Mouse (Mus musculus): Measurements from ENCODE around the gene Gm10160. TPM values are rescaled to one million over a fixed set of nuclear protein-coding genes. Genes with fewer than 3 reads are reported as not detected.

Gene Gm10160
- polyA plus RNA-seq, 1 experiment from 2014 or later: not detected

- 29% methylated on average over 17 of the region's 17 CpGs for WGBS
- Histone ChIP-seq H3K4me2 (peak overlapping the region; percentile 83), H3K27me3 (no peaks in the 10 kb centered on the region), H3K4me1 (replicated peaks) (peaks cover 42% of the 10 kb centered on the region), H3K36me3 (no peaks in the 10 kb centered on the region), H3K9me3 (no peaks in the 10 kb centered on the region), H3K9ac (replicated peaks) (peak overlapping the region; percentile 91), H3K4me3 (replicated peaks) (peak overlapping the region; percentile 87), H3K27ac (peak overlapping the region; percentile 96)
- no peak for ATAC-seq (ENCODE audit: insufficient number of reproducible peaks, insufficient read depth, low FRiP score, low TSS enrichment, low read depth)
Measured at GRCm38 (mm10) chr7:81827806-81828667, 27.6 kb downstream of the Gm10160 start.

- 64% methylated on average over 3 of the region's 3 CpGs for WGBS
- H3K27ac ChIP-seq: no peak overlapping the region
- H3K4me1 ChIP-seq (replicated peaks): peaks cover 42% of the 10 kb centered on the region
- no peaks in the 10 kb centered on the region for H3K27me3 ChIP-seq
- no peak overlapping the region for H3K4me2 ChIP-seq
- no peaks in the 10 kb centered on the region for H3K9me3 ChIP-seq
- no peak overlapping the region for H3K4me3 ChIP-seq (replicated peaks)
- no peak for ATAC-seq (ENCODE audit: insufficient number of reproducible peaks, insufficient read depth, low FRiP score, low TSS enrichment, low read depth)
- H3K36me3 ChIP-seq: no peaks in the 10 kb centered on the region
- no peak overlapping the region for H3K9ac ChIP-seq (replicated peaks)
Measured at GRCm38 (mm10) chr7:81825381-81825780, 30.2 kb downstream of the Gm10160 start.

- H3K4me2 ChIP-seq: no peak overlapping the region
- 70% methylated on average over 3 of the region's 3 CpGs for WGBS
- H3K9me3 ChIP-seq: no peaks in the 10 kb centered on the region
- H3K36me3 ChIP-seq: no peaks in the 10 kb centered on the region
- H3K4me3 ChIP-seq (replicated peaks): no peak overlapping the region
- no peak overlapping the region for H3K9ac ChIP-seq (replicated peaks)
- H3K27ac ChIP-seq: no peak overlapping the region
- no peaks in the 10 kb centered on the region for H3K27me3 ChIP-seq
- peaks cover 39% of the 10 kb centered on the region for H3K4me1 ChIP-seq (replicated peaks)
- no peak for ATAC-seq (ENCODE audit: insufficient number of reproducible peaks, insufficient read depth, low FRiP score, low TSS enrichment, low read depth)
Measured at GRCm38 (mm10) chr7:81824906-81825305, 30.7 kb downstream of the Gm10160 start.

GRCm38 (mm10) chr7:81806067-81806466, 49.5 kb downstream of the Gm10160 start:
- Histone ChIP-seq H3K4me3 (replicated peaks) (no peak overlapping the region), H3K4me1 (replicated peaks) (no peaks in the 10 kb centered on the region), H3K27me3 (no peaks in the 10 kb centered on the region), H3K9ac (replicated peaks) (no peak overlapping the region), H3K36me3 (peaks cover 25% of the 10 kb centered on the region; the same call in 1 of the 2 replicates), H3K4me2 (no peak overlapping the region), H3K9me3 (no peaks in the 10 kb centered on the region), H3K27ac (peak overlapping the region; percentile 17; the same call in 1 of the 2 replicates)
- no peak for ATAC-seq (ENCODE audit: insufficient number of reproducible peaks, insufficient read depth, low FRiP score, low TSS enrichment, low read depth)
- WGBS: 93% methylated on average over 5 of the region's 5 CpGs

Other genes with a start within 250 kb of the Gm10160 start
- gene Homer2, start 148.3 kb downstream of the Gm10160 start, polyA plus RNA-seq (2016; fragmentation: Nextera tagmentation; extraction: Ambion mirVana): 42.5 and 46.7 TPM in 2 replicates
- 113 and 114 TPM in 2 replicates for gene Ramac, start 92.9 kb downstream of the Gm10160 start, polyA plus RNA-seq (2016; fragmentation: Nextera tagmentation; extraction: Ambion mirVana)
- gene 3110040N11Rik, start 66.3 kb downstream of the Gm10160 start, polyA plus RNA-seq (2016; fragmentation: Nextera tagmentation; extraction: Ambion mirVana): 50.4 and 57.2 TPM in 2 replicates
- gene Btbd1, start 26.4 kb downstream of the Gm10160 start, polyA plus RNA-seq (2016; fragmentation: Nextera tagmentation; extraction: Ambion mirVana): 76.7 and 83.8 TPM in 2 replicates
- 16.1 and 16.9 TPM in 2 replicates for gene Tm6sf1, start 3.2 kb upstream of the Gm10160 start, polyA plus RNA-seq (2016; fragmentation: Nextera tagmentation; extraction: Ambion mirVana)
- 35.0 and 37.8 TPM in 2 replicates for gene Hdgfl3, start 78.7 kb upstream of the Gm10160 start, polyA plus RNA-seq (2016; fragmentation: Nextera tagmentation; extraction: Ambion mirVana)
- gene Bnc1, start 136.5 kb upstream of the Gm10160 start, polyA plus RNA-seq (2016; fragmentation: Nextera tagmentation; extraction: Ambion mirVana): 4.2 and 4.4 TPM in 2 replicates